Mouse (Mus musculus) adrenal gland, adult 8-10 months (tissue): ENCODE data around the gene Samd8. TPM values are rescaled to one million over a fixed set of nuclear protein-coding genes. Genes with fewer than 3 reads are reported as not detected.

Experiments
- DNase-seq: peaks from one replicate; pipeline ENCODE4 v3.0.0; 2022
- total RNA-seq, 4 experiments: library from RNA; stranded (reverse); gene quantifications; 2 replicates each; pipeline ENCODE4 v1.2.4; 2022

Gene Samd8
- total RNA-seq, 4 experiments from 2014 or later = 51.8 to 77.2 (median 64.6) TPM

- DNase-seq = no peak
Observed at GRCm38 (mm10) chr14:21831830-21832403, 81.6 kb downstream of the Samd8 start.

- no peak for DNase-seq
Observed at GRCm38 (mm10) chr14:21838336-21839017, 88.1 kb downstream of the Samd8 start.

- DNase-seq = no peak
Observed at GRCm38 (mm10) chr14:21841819-21842592, 91.7 kb downstream of the Samd8 start.

DNA sequence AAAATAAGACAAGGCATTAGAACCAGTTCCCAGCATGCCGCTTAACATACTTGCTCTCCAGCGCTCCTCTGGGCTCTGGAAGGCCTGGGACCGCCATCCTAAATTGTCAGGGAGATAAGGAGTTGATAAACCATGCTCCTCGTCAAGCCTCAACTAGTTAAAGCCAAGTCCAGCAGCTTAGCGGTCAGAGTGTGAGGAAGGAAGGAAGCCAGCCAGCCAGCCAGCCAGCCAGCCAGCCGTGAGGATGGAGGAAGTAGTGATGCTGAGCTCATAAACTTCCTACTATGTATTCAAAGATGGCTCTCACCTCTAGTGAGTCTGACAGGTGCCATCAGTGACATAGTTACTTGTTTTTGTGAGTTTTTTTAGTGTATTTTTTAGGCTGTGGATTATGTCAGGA is 92.9 kb downstream of the Samd8 start:
- no peak for DNase-seq

GRCm38 (mm10) chr14:21846827-21847380 is 96.6 kb downstream of the Samd8 start:
- DNase-seq = no peak

GRCm38 (mm10) chr14:21847381-21848165 is 97.2 kb downstream of the Samd8 start:
- peak; percentile 46 for DNase-seq

Other genes starting within 250 kb of the Samd8 start
- 1 to 10 TPM in 2 of 4 experiments, under 1 TPM in 1, not detected in 1; 0.74 to 1.3 (median 1.3) TPM for gene Dupd1, start 36.0 kb upstream of the Samd8 start, total RNA-seq
- gene Dusp13, start 650 bp downstream of the Samd8 start, total RNA-seq = under 1 TPM; 0.44 to 0.86 (median 0.56) TPM
- gene Vdac2, start 74.7 kb downstream of the Samd8 start, total RNA-seq = 100 to 1,000 TPM; 190 to 233 (median 209) TPM
- 10 to 100 TPM; 75.0 to 92.2 (median 80.6) TPM for gene Comtd1, start 98.4 kb downstream of the Samd8 start, total RNA-seq
- 10 to 100 TPM; 30.6 to 41.2 (median 34.7) TPM for gene Zfp503, start 239.1 kb downstream of the Samd8 start, total RNA-seq